Mouse (Mus musculus): ENCODE measurements around the gene Akirin1. TPM values are rescaled to one million over a fixed set of nuclear protein-coding genes. Genes with fewer than 3 reads are reported as not detected.

The Akirin1 gene
- polyA plus RNA-seq, 1 experiment from 2014 or later, result 46.7 TPM

DNA sequence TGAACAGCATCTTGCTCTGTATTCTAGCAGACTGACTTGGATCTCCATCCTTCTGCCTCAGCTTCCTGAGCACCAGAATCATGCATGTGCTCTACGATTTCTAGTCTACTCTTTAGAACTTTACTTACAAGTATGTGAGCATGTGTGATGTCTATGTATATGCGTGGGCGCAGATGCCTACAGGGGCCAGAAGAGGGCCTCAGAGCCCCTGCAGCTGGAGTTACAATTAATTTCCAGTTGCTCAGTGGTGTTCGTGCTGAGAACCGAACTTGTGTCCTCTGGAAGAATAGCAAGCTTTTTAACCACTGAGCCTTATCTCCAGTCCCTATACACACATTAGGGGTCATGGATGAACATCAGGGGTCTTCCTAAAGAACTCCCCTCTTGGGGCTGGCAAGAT is 42.8 kb downstream of the Akirin1 start:
- Histone ChIP-seq H3K4me3 (replicated peaks; ENCODE audit: low read depth, low read length) (no peak overlapping the region), H3K4me2 (ENCODE audit: low read length) (no peak overlapping the region), H3K27me3 (ENCODE audit: insufficient read depth, low read length) (no peaks in the 10 kb centered on the region), H3K36me3 (ENCODE audit: insufficient read depth, low read length) (no peaks in the 10 kb centered on the region), H3K27ac (no peak overlapping the region), H3K9ac (ENCODE audit: low read depth, low read length) (no peak overlapping the region), H3K4me1 (replicated peaks; ENCODE audit: insufficient read depth, low read length) (no peaks in the 10 kb centered on the region), H3K9me3 (replicated peaks; ENCODE audit: low read length) (no peaks in the 10 kb centered on the region)
- 97% methylated on average over 5 of the region's 5 CpGs for WGBS
- no peak for DNase-seq (ENCODE audit: low spot score)
- ATAC-seq (replicated peaks; ENCODE audit: low FRiP score, low read depth), result no peak
- TF ChIP-seq CTCF (IDR thresholded peaks at IDR 0.05; ENCODE audit: low read depth), result no peak

DNA sequence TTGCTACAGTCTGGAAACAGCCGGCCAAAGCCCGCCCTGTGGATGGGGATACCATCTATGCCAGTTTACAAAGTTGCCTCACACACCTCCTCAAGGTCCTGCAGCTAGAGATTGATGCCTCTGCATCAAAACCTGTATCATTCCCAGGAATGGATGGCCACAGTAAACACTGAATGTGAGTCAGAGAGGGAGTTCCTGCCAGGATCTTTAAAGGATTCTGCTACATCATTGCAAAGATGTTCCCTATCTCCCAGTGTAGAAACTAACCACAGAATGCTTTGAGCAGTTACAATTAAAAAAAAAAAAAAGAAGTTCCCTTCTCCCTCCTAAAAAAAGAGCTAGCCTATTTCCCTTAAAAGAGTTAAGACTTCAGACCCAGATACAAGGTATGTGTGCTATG is 44.8 kb downstream of the Akirin1 start:
- 93% methylated on average over 2 of the region's 2 CpGs for WGBS
- Histone ChIP-seq H3K9ac (ENCODE audit: low read depth, low read length) (no peak overlapping the region), H3K36me3 (ENCODE audit: insufficient read depth, low read length) (no peaks in the 10 kb centered on the region), H3K27me3 (ENCODE audit: insufficient read depth, low read length) (no peaks in the 10 kb centered on the region), H3K4me2 (ENCODE audit: low read length) (no peak overlapping the region), H3K27ac (no peak overlapping the region), H3K9me3 (replicated peaks; ENCODE audit: low read length) (no peaks in the 10 kb centered on the region), H3K4me3 (replicated peaks; ENCODE audit: low read depth, low read length) (no peak overlapping the region), H3K4me1 (replicated peaks; ENCODE audit: insufficient read depth, low read length) (no peaks in the 10 kb centered on the region)
- no peak for ATAC-seq (replicated peaks; ENCODE audit: low FRiP score, low read depth)
- TF ChIP-seq CTCF (IDR thresholded peaks at IDR 0.05; ENCODE audit: low read depth), result no peak
- no peak for DNase-seq (ENCODE audit: low spot score)

DNA sequence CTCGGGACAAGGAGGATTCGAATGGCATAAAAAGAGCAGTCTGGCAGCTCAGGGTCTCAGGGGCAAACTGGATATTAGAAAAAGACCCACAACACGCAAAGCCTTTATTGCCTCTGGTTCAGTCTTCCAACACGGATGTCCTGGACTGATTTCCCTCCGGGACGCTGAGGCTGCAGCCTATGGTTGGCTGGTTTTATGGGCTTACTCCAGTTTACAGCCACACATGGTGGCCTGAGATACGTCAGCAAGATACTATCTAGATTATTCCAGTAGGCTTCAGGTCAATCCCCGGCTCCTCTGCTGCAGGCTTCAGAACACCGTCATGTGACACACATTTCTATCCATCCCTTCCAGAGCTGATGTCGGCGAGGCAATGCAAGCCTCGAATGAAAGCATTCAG is 56.8 kb downstream of the Akirin1 start:
- TF ChIP-seq CTCF (IDR thresholded peaks at IDR 0.05; ENCODE audit: low read depth), result no peak
- H3K4me2 ChIP-seq (ENCODE audit: low read length), result no peak overlapping the region
- H3K27me3 ChIP-seq (ENCODE audit: insufficient read depth, low read length), result no peaks in the 10 kb centered on the region
- H3K4me3 ChIP-seq (replicated peaks; ENCODE audit: low read depth, low read length), result no peak overlapping the region
- no peaks in the 10 kb centered on the region for H3K4me1 ChIP-seq (replicated peaks; ENCODE audit: insufficient read depth, low read length)
- DNase-seq (ENCODE audit: low spot score) (peak; percentile 28), ATAC-seq (replicated peaks; ENCODE audit: low FRiP score, low read depth) (peak; percentile 74)
- no peak overlapping the region for H3K27ac ChIP-seq
- no peak overlapping the region for H3K9ac ChIP-seq (ENCODE audit: low read depth, low read length)
- H3K36me3 ChIP-seq (ENCODE audit: insufficient read depth, low read length), result no peaks in the 10 kb centered on the region
- WGBS, result 45% methylated on average over 12 of the region's 12 CpGs
- H3K9me3 ChIP-seq (replicated peaks; ENCODE audit: low read length), result no peaks in the 10 kb centered on the region

DNA sequence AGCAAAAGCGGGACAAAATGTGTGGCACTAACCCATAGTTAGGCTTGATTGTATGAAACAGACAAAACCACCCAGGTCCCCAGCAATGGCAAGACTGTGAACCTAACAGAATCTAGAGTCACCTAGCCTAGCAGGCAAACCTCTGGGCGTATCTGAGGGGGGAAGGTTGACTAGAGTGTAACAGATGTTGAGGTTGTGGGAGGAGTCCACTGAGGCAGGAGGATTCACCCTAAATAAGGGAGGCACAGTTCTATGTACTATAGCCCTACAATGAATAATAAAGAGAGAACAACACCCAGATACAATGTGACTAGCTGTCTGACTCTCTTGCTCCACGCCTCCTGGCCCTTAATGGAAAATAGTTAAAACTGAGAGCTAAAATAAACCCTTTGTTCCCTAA is 58.1 kb downstream of the Akirin1 start:
- 85% methylated on average over 3 of the region's 3 CpGs for WGBS
- TF ChIP-seq CTCF (IDR thresholded peaks at IDR 0.05; ENCODE audit: low read depth), result no peak
- H3K4me3 ChIP-seq (replicated peaks; ENCODE audit: low read depth, low read length), result no peak overlapping the region
- H3K4me2 ChIP-seq (ENCODE audit: low read length), result no peak overlapping the region
- ATAC-seq (replicated peaks; ENCODE audit: low FRiP score, low read depth) (no peak), DNase-seq (ENCODE audit: low spot score) (no peak)
- H3K27me3 ChIP-seq (ENCODE audit: insufficient read depth, low read length), result no peaks in the 10 kb centered on the region
- no peak overlapping the region for H3K9ac ChIP-seq (ENCODE audit: low read depth, low read length)
- no peaks in the 10 kb centered on the region for H3K36me3 ChIP-seq (ENCODE audit: insufficient read depth, low read length)
- H3K4me1 ChIP-seq (replicated peaks; ENCODE audit: insufficient read depth, low read length), result no peaks in the 10 kb centered on the region
- no peaks in the 10 kb centered on the region for H3K9me3 ChIP-seq (replicated peaks; ENCODE audit: low read length)
- no peak overlapping the region for H3K27ac ChIP-seq

DNA sequence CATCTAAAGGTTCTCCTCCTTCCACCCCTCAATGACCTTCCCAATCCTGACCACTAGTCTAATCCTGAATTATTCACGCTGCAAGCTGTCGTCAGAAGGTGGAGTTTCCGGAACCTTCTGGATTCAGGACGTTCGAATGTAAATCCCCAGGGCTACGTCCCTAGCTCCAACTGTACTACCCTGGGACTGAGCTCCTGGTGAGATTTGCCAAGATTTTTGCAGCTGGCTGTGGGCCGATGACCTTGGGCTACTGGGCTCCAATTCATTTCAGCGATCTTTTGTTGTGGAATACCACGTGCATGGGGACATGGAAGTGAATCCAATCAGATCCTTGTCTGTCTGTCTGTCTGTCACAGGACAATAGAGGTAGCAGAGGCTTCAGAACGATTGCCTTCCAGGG is 59.8 kb downstream of the Akirin1 start:
- no peak overlapping the region for H3K4me2 ChIP-seq (ENCODE audit: low read length)
- TF ChIP-seq CTCF (IDR thresholded peaks at IDR 0.05; ENCODE audit: low read depth), result no peak

DNA sequence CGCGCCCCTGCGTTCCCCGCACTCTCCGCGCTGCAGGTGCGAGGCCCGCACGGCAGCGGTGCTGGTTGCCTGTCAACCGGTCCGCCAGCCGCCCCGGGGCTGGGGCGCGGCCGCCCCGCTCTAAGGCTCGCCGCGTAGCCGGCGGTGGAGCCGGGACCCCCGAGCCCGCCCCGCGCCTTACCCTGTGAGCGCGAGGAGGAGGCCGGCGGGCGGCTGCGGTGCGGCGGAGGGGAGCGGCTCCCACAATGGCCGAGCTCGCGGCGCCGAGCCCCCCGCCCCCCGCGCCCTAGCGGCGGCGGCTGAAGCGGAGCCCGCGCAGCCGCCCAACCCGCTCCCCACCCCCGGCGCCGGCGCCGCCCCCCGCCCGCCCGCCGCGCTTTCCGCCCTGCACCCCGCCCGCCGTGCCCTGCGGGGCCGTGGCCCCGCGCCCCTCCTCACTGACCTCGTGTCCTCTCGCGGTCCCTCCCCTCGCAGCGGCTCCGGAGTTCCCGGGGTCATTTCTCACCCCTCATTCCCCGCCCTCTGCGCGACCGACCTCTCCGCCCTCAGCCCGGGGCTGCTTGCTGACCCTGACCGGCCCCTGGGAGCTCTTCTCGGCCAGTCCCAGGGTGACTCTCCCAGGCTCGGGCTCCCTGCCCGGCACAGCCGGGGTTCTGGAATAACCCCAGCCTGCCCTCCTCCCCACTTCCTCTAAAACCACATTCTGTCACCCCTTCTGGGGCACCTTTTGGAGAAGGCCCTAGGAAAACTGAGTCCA is 62.9 kb downstream of the Akirin1 start:
- no peaks in the 10 kb centered on the region for H3K27me3 ChIP-seq (ENCODE audit: insufficient read depth, low read length)
- WGBS, result under 1% methylated on average over 44 of the region's 89 CpGs

More for the DNA sequence above, 59.8 kb downstream of the Akirin1 start:
- Histone ChIP-seq H3K9me3 (replicated peaks; ENCODE audit: low read length) (no peaks in the 10 kb centered on the region), H3K4me1 (replicated peaks; ENCODE audit: insufficient read depth, low read length) (0 out of 2 replicates have a peak, but pooled peaks cover 5% of the 10 kb centered on the region), H3K27me3 (ENCODE audit: insufficient read depth, low read length) (no peaks in the 10 kb centered on the region), H3K9ac (ENCODE audit: low read depth, low read length) (no peak overlapping the region), H3K4me3 (replicated peaks; ENCODE audit: low read depth, low read length) (no peak overlapping the region), H3K36me3 (ENCODE audit: insufficient read depth, low read length) (no peaks in the 10 kb centered on the region), H3K27ac (no peak overlapping the region)
- DNase-seq (ENCODE audit: low spot score) (no peak), ATAC-seq (replicated peaks; ENCODE audit: low FRiP score, low read depth) (no peak)
- WGBS, result 84% methylated on average over 10 of the region's 10 CpGs

More for the DNA sequence above, 62.9 kb downstream of the Akirin1 start:
- Histone ChIP-seq H3K27ac (peak overlapping the region; percentile 31; the same call in 1 of the 2 replicates), H3K36me3 (ENCODE audit: insufficient read depth, low read length) (no peaks in the 10 kb centered on the region), H3K9ac (ENCODE audit: low read depth, low read length) (peak overlapping the region; percentile 79), H3K4me3 (replicated peaks; ENCODE audit: low read depth, low read length) (peak overlapping the region; percentile 76), H3K4me2 (ENCODE audit: low read length) (peak overlapping the region; percentile 100), H3K4me1 (replicated peaks; ENCODE audit: insufficient read depth, low read length) (0 out of 2 replicates have a peak, but pooled peaks cover 5% of the 10 kb centered on the region), H3K9me3 (replicated peaks; ENCODE audit: low read length) (no peaks in the 10 kb centered on the region)
- ATAC-seq (replicated peaks; ENCODE audit: low FRiP score, low read depth), result peak; percentile 41
- DNase-seq (ENCODE audit: low spot score), result peak; percentile 39
- no peak for TF ChIP-seq CTCF (IDR thresholded peaks at IDR 0.05; ENCODE audit: low read depth)
